Mouse (Mus musculus) cerebellum, postnatal 4 days (tissue): Measurements from ENCODE around the gene Ldb1.

Experiments used
- DNase-seq, 2 experiments: peaks; one replicate each; pipeline ENCODE4 v3.0.0; 2022; ENCODE audit warnings: low spot score in 2 of 2, mixed read lengths in 1 of 2

The Ldb1 gene

DNA sequence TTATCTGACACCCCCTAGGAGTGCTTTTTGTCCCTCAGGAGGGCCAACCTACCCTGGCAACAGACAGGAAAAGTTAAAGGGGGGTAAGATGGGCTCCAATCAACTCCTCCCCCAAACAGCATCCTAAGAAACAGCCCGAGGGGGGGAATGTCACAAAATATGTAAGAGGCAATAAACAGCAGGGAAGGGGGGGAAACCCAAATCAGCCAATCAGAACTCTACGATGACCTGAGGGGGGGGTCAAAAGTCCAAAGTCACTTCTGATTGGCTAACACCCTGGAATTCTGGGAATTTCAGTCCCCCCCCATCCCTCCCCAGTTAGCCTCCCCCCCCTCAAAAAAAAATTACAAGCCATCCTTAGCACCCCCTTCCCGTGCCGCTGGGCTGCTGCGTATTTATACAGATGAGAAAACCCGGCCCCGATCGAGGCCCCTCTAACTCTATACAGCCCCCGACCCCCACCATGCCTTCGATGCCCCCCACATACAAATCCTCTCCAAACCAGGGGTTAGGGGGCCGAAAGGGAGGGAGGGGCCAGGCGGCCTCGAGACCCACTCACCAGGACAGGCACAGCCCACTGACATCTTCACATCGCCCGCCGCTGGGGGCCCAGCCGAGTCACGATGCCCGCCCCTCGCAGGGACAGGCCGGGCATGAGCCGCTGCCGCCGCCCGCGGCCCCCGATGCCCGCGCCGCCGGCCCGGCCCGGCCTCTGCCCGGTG is 582 bp downstream of the Ldb1 start, which contains the start of gene Pprc1:
TSS of gene Pprc1 (plus strand) at position 616 of the 722 bp plus-strand sequence.
- no peak for DNase-seq

DNA sequence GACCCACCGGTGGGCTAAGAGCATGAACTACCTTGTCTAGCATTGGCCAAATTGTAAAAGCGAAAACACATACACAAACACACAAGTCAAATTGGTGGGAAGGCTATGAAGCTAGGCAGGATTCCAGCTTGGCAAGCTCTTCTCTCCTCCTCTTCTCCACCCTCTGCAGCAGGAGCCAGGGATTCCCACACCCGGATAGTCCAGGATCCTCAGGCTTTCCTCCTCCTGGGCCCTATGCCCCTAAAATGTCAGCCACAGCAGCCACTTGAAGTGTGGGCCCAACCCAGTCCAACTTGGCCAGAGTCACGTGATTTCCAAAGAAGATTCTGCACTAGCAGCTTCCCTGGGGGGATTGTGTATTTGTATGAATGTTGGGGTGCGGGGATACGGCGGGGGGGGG is 1.6 kb downstream of the Ldb1 start:
- DNase-seq = no peak

DNA sequence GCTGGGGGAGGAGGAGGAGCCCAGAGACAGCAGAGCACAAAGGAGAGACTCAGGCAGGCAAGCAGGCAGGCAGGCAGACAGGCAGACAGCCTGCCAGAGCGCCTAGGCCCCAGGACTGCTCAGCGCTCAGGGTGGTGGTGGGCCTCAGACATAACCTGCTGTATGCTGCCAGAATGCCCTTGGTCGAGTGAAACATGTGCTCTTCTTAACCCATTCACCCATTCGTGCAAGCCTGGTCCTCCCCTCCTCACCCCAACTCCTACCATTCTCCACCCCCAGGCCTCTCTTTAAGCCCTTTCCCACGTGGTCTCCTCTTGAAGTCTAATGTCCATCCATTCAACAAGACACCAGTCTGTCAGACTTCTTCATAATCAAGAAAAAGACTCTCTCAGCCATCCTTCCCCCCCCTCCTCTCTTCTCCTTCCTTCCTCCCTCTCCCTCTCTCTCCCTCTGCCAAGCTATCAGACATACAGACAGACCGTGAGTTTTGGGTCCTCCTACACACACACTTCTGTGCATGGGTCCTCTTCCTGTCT is 2.5 kb downstream of the Ldb1 start:
- peak in 1 of 2 experiments; percentile 45 for DNase-seq

DNA sequence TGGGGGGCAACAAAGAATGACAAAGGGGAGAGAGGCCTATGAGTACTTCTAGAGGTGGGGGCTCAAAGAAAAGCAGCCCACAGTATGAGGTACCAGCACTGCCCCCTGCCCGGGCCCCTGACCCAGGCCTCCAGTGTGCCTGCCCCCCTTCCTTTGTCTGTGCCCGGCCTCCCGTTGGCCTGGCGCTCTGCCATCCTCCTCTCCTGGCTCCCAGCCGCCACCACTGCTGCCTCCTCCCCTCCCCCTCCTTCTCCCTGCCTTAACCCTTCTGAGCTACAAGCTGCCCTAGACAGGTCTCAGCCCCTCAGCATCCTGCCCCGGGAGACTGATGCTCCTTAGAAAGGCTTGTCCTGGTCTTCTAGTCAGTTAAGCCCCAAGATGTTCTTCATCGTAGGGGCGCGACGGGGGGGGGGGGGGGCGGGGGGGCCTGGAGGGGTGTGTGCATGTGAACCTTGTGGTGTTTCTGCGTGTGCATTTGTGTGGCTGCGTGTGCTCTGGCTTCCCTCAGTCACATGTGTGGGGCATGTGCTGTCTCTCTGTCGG is 3.0 kb downstream of the Ldb1 start:
- peak; percentile 73 to 93 for DNase-seq

DNA sequence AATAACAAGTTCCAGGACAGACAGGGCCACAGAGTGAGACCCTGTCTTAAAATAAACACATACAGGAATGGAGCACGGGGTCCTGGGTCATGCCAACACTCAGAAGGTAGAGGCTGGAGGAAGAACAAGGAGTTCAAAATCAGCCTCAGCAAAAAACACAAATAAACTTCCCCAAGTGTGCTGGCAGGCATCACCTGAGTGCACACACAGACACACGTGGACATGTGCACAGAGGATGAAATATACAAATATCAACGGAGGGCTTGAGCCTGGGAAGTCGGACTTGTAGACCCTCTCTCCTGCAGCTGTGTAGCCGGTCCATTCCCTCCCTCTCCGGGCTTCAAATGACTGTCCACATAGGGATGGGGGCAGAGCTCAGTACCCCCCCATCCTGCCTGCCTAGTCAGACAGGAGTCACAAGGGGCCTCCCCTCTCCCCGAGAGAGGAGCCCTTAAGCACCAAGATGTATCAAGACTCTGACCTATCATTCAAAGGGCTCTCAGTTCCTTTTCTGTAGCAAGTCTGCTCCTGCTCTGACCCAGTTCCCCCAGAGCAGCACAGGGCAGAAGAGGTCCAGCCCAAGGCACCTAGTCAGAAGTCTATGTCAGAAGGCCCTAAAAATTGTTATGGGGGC is 3.6 kb downstream of the Ldb1 start:
- no peak for DNase-seq

DNA sequence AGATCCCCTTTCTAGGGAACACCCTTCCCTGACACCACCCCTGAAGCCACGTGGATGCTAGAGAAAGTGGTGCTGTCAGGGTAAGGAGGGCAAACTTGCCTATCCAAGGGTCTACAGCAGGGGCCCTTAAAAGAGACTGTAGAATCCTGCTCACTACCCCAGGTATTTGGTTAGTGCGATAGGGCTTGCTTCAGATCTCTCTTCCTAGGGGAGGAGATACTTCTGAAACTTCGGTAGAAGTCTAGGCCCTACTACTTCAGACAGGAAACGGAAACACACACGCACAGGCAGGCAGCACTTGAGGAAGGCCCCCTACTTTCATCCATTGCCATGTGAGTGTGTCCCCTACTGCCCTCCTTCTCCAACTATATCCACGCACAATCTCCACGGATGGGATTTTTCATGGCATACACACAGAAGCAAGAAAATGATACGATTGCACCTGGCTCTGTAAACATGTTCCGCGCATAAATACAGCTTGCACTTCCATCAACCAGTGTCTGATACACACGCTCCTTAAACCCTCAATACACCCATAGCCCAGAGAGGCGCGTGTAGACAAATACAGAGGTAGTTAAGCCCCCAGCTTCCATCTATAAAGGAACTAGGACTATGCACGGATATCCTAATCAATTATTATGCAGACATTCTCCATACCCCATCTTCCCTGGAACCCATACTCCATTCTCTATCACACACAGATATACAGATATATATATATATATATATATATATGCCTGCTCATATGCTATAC is 4.7 kb downstream of the Ldb1 start:
- no peak for DNase-seq

DNA sequence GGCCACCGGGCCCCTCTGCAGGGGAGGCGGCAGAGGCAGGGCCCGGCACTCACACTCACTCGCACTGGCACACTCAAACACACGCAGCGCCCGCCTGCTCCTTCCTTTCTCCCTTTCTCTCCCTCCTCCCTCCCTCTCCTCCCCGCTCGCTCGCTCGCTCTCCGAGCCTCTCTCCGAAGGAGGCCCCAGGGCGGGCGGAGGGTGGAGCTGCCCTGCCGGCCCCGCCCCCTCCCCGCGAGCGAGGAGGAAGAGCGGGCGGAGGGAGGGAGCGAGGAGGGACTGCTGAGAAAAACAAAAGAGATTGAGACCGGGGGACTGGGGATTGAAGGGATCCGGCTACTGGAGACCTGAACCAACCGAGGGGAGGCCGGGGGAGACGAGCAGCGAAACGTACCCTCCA is 5.5 kb downstream of the Ldb1 start:
- DNase-seq = peak; percentile 60 to 82

DNA sequence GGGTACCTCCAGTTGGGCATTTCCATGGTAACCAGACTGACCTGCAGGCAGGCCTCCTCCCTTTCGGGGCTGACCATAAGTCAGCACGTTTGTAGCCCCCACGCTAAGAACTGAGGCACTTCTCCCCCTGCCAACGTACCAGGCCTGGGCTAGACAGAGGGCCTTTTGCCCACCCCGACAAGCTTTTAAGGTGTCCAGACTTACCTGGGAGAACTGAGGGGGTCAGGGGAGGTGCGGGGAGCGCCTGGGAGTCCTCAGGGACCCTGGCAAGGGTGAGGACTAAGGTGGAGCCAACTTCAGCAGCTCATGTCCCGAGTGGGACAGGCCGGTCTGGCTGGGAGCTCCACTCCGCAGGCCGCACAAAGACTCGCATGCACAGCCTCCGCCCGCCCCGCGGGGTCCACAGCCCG is 6.2 kb downstream of the Ldb1 start:
- DNase-seq = no peak

DNA sequence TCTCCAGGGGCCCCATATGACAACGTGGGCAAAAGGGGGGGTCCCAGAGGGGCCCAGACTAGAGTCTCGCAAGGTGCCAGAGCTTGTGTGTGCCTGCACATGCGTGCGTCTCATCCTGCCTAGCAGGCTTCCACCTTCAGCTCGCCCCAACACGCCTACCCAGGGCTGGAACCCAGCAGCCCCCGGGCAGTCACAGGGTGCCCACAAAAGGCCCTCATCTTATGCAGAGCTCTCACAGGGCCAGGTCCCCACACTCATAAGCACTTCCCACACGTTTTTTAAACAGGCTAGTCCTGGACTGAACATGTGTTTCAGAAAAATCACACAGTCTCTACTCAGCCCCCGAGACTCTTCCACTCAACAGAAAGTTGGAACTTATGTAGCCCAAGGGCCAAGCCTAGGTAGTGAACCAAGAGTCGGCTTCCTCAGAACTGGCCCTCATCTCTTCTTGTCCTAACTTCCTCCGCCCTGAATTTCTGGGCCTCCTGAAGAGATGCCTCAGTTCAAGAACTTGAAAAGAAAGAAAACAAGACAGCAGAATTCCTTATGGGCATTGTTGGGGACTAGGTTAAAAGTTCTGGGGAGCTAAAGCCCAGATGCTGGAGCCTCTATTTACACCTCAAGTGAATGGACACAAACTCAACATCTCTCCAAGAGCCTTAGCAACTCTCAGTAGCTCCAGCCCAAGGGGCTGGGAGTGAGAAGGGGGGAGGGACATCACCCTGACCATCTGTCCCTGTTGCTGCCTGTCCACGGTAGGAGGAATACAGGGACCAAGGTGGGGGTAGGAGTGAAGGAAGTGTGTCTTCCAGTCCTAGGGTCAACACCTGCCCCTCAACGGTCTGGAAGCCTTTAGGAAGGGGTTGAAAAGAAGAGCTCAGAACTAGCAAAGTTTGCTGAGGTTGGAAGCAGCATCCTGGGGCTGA is 6.8 kb downstream of the Ldb1 start:
- no peak for DNase-seq

DNA sequence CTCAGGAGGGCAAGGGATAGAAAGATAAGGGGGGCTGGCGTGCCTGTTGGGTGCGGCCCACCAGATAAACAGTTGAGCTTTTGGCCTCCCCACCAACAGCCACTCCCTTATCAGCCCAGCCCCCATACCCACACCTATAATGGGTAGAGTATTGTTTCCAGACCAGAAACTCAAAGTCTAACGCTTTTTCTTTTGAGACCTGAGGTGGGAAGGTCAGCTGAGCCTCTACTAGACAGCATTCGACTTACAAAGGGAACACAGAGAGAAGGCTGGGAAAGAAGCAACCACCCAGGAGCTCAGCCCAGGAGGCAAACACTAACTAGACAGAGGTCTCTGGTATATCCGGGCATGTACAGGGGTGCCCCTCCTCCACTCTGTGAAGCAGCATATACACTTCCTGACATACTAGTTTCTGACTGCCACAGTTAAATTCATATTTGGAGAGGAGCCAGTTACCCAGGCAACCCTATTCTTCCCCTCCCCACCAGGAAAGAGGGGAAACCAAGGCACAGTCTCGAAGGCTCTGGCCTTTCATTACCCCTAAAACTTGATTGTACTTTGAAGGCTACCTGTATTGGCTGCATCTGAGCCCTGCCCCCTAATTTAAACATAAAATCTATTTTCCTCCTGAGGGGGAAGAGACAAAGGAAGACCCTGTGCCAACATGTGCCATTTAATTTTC is 7.6 kb downstream of the Ldb1 start:
- no peak for DNase-seq

DNA sequence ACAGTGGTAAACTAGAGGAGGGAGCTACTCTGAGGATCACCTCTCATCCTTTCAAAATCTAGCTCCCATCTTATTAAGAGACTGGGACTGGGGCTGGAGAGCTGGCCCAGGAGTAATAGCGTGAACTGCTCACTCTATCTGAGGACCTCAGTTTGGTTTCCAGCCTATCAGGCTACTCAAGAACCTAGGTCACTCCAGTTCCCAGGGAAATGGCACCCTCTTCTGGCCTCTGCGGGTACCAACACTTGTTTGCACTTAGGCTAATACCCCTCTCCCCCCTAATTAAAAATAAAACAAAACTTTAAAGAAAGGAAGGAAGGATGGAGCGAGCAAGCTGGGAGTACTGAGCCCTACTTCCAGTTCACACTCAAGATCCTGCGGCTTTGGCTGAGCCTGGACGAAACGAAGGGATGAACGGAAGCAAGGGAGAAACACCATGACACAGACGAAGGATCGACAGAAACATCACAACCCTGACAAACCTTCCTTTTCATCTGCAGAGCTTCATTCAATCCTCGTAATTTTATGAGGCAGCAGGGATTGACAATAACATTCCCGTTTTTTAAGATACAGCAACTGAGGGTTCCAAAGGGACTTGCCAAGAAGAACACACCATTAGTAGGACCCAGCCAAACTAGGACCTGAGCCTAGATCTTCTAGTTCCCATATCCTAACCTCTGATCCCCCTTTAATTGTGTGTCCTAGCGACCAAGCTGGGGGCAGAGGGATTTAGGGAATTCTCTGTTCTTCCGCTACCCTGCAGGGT is 8.4 kb downstream of the Ldb1 start:
- peak in 1 of 2 experiments; percentile 42 for DNase-seq

DNA sequence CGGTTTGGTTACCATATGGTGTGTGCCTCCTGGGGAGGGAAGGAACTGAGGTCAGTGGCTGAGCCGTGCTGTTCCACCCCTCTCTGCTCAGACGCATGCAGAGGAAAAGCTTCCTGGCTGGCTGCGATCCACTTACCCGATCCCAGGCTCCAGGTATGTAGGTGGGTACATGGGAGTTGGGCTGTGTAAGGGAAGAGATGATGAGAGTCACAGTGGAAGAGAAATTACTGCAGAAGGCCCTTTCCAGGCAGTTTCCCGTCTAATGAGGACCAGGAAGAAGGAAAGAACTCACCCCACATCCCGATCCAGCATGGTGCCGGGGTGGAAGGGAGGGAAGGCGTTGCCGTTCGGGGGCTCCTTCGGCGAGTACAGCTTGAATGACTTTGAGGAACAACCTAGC is 9.0 kb downstream of the Ldb1 start:
- DNase-seq = no peak

DNA sequence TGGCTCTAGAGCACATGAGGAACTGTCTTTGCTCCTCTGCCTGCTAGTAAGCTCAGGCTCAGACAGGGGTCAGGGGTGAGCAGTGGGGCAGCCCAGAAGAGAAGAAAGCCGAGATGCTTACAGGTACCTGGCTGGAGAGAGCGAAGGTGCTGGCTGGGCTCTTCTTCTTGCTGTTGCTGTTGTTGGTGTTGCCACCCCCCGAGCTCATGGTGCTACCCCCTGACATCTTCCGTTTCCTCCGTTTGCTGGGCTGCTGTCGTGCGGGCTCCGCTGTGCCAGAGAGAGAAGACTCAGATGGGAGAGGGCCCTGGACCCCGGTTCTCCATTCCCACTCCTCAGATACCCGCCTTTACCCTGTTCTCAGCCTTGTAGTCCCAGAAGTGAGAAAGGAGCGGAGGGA is 11.1 kb downstream of the Ldb1 start:
- DNase-seq = no peak

DNA sequence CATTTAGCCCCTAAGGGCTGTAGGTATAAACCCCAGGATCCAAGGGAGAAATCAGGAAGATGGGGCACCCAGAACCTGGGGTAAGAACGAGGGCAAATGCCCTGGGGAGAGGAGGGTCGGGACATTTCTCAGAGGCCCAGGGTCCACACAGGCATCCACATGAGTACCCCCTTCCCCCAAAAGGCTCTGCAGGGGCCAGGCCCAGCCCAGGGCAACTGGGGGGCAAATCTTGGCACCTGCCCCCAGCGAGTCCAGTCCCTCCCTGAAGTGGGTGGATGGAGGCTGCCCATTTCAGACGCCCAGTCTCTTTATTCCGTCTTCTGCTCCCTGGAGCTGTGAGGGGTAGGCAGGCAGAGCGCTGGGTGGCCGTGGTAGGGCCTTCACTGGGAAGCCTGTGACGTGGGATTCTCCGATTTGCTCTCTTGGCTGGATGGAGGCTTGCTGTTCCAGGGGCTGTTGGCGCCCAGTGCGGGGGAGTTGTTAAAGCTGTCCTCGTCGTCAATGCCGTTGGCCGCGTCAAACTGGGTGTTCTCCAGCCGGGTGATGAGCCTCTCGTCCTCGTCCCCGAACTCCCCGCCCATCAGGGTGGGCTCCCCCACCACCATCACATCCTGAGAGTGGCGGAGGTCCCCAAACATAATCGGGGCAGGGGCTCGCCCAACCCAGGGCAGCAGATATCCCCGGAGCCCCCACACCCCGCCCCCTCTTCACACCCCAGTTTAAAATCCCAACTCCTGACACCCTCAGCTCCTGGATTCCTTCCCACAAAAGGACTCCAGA is 12.1 kb downstream of the Ldb1 start:
- DNase-seq = no peak

DNA sequence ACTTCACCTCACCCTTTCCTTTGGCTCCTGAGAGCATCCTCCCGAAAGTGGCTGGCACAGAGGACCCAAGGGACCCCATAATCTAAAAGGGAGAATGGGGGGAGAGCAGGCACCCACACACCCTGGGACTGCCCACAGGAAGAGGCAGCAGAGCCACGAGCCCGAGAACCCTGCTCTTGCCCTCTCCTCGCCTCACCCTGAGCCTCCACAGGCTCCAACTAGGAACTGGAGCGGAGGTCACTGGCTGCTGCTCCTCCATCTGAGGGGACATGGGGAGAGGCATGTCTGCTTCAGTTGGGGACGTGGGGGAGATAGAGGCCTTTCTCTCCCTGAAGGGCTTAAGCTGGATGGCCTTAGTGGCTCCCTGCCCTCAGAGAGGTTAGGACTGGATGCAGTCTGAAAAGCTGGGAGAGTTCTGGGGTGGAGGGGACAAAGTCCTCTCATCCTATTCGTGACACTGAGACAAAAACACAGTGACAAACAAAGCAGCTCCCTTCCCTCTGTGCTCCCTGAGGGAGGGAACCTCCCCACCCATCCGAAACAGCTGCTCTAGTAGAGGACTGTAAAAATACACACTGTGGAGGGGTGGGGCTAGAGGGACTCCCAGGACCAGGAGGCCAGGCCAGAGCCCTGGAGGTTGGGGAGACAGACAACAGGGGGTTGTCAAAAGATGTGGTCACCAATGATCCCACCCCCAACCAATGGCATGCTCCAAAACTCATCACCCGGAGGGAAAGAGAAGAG is 13.2 kb downstream of the Ldb1 start:
- no peak for DNase-seq

DNA sequence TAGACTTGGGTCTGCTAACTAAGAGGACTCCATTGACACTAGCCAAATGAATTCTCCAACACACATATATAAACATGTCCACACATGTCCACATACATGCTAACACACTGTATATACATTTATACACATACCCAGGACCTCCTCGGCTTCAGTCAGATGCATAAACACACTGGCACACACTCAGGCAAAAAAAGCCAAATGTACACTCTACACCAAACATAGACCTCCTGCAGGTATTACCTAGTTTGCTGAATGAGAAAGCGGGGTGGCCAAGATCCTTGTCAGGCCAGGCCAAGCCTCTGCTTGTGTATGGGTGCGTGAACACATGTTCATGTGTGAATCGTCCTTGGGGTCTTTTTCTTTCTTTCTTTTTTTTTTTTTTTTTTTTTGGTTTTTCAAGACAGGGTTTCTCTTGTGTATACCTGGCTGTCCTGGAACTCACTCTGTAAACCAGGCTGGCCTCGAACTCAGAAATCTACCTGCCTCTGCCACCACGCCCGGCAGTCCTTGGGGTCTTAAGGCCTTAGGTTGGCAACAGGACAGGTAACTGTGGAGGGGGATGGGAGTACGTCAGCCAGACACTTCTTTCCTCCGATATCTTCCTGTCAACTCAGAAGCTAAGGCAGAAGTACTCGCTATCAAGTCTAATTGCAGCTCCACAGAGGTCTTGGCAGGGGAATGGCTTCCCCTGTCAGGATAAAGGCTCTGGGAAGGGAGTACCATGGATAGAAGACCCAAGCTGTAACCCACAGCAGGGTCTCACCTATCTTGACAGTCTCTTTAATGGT is 14.6 kb downstream of the Ldb1 start:
- no peak for DNase-seq

DNA sequence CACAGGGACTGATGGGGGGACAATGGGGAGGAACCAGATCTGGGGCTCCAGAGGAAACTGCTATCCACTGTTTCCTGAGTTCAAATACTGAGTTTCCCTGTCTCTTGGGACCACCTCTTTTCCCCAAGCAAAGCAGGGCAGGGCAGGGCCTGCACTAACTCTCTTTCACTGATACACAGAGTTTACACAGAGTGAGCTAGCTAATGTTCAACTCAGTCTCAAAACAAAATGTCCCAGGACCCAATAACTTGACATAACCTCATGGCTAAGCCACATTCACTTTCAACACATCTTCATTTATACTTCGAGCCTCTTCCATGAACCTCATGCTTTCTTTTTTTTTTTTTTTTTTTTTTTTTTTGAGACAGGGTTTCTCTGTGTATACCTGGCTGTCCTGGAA is 15.4 kb downstream of the Ldb1 start:
- no peak for DNase-seq
